Mouse (Mus musculus): Measurements from ENCODE around the gene Slc27a1.

Gene Slc27a1

GRCm38 (mm10) chr8:71613418-71613817 is 44.7 kb downstream of the Slc27a1 start:
- no peak for DNase-seq (ENCODE audit: extremely low spot score, low spot score)

- no peak for DNase-seq (ENCODE audit: extremely low spot score, low spot score)
Observed at GRCm38 (mm10) chr8:71619786-71620185, 51.1 kb downstream of the Slc27a1 start.

- no peak for DNase-seq (ENCODE audit: extremely low spot score, low spot score)
Observed at GRCm38 (mm10) chr8:71625088-71625487, 56.4 kb downstream of the Slc27a1 start.

GRCm38 (mm10) chr8:71626753-71627152 is 58.1 kb downstream of the Slc27a1 start:
- DNase-seq (ENCODE audit: extremely low spot score, low spot score), result no peak

- DNase-seq (ENCODE audit: extremely low spot score, low spot score), result no peak
Observed at GRCm38 (mm10) chr8:71627265-71628099, 58.8 kb downstream of the Slc27a1 start.

- DNase-seq (ENCODE audit: extremely low spot score, low spot score), result no peak
Observed at GRCm38 (mm10) chr8:71628396-71629095, 59.9 kb downstream of the Slc27a1 start.

- DNase-seq (ENCODE audit: extremely low spot score, low spot score), result peak; percentile 95
Observed at GRCm38 (mm10) chr8:71629096-71629697, 60.5 kb downstream of the Slc27a1 start.

GRCm38 (mm10) chr8:71629781-71630212 is 61.1 kb downstream of the Slc27a1 start:
- DNase-seq (ENCODE audit: extremely low spot score, low spot score), result no peak

- DNase-seq (ENCODE audit: extremely low spot score, low spot score), result no peak
Observed at GRCm38 (mm10) chr8:71630761-71631160, 62.1 kb downstream of the Slc27a1 start.

GRCm38 (mm10) chr8:71631897-71632296 is 63.2 kb downstream of the Slc27a1 start:
- no peak for DNase-seq (ENCODE audit: extremely low spot score, low spot score)

- DNase-seq (ENCODE audit: extremely low spot score, low spot score), result no peak
Observed at GRCm38 (mm10) chr8:71633164-71633563, 64.5 kb downstream of the Slc27a1 start.

- peak; percentile 63 for DNase-seq (ENCODE audit: extremely low spot score, low spot score)
Observed at GRCm38 (mm10) chr8:71633981-71634667, 65.4 kb downstream of the Slc27a1 start.
